Mouse (Mus musculus): ENCODE data around the gene B230118H07Rik.

- TF ChIP-seq CTCF (IDR thresholded peaks at IDR 0.05; ENCODE audit: low read depth) = no peak
- no peak for TF ChIP-seq EP300 (IDR thresholded peaks at IDR 0.05; ENCODE audit: low read depth)
Measured at GRCm38 (mm10) chr2:101627227-101627626, 22.1 kb downstream of the B230118H07Rik start.
